Mouse (Mus musculus) lung, adult 2 months (tissue): ENCODE measurements around the gene U2af2.

Source experiments
- CTCF ChIP-seq: fragments of 200-500 bp; IDR thresholded peaks from 2 replicates; pipeline ENCODE4 v1.5.1; 2011; ENCODE audit warnings: mild to moderate bottlenecking, low read length, control low read depth; ENCODE audit not compliant: insufficient read depth
- POLR2A ChIP-seq: fragments of 200-500 bp; IDR thresholded peaks from 2 replicates; pipeline ENCODE4 v1.6.1; 2011; ENCODE audit warnings: low read depth, mild to moderate bottlenecking, control low read depth, low read length, borderline replicate concordance; ENCODE audit errors: extremely low read depth

DNA sequence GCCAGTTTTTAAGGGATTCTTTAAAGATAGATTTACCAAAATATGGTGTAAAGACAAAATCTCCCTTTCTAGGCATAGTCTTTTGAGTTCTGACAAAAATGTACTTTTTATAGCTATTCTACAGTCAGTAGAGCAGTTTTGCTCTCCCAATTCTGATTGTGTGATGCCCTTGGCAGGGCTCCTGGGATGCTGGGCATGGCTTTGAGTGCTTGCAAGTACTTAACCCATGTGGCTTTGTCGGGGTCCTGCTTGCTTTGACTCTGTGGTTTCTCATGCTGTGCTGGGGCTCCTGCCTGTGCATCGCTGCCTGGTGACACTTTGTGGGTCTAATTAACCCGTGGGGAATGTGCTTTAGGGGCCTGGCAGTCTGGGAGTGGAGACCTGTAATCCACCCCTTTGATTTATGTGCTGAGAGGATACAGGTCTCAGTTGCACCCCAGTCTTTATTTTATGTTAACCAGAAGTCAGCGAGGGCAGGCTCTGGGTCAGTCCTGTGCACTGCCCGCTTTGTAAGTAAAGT lies 25.0 kb downstream of the U2af2 start:
- no peak for TF ChIP-seq POLR2A
- TF ChIP-seq CTCF: no peak
